Mouse (Mus musculus) C2C12 (cell line): ENCODE data around the gene Gpat2. TPM values are rescaled to one million over a fixed set of nuclear protein-coding genes. Genes with fewer than 3 reads are reported as not detected.

ENCODE experiments used
- H3K27me3 ChIP-seq: one replicate; pipeline ENCODE4 v1.6.1; 2011; ENCODE audit not compliant: control insufficient read depth, insufficient read depth, insufficient read length
- H3K36me3 ChIP-seq: one replicate; pipeline ENCODE4 v1.6.1; 2011; ENCODE audit not compliant: control insufficient read depth, insufficient read depth
- H3K4me3 ChIP-seq: one replicate; pipeline ENCODE4 v1.5.1; 2011; ENCODE audit warnings: mild to moderate bottlenecking, control low read depth; ENCODE audit not compliant: poor library complexity, insufficient read depth, severe bottlenecking
- H3K79me2 ChIP-seq: one replicate; pipeline ENCODE4 v1.6.1; 2011; ENCODE audit not compliant: control insufficient read depth, insufficient read depth
- H3K79me3 ChIP-seq: one replicate; pipeline ENCODE4 v1.6.1; 2011; ENCODE audit warnings: low read depth, control low read depth
- H3ac ChIP-seq: one replicate; pipeline ENCODE3; 2011; ENCODE audit warnings: low read depth; ENCODE audit not compliant: control insufficient read depth, insufficient read length
- CEBPB ChIP-seq: IDR thresholded peaks from one replicate; pipeline ENCODE4 v1.6.1; 2011; ENCODE audit warnings: low read depth, mild to moderate bottlenecking, control low read depth, moderate library complexity
- CTCF ChIP-seq: IDR thresholded peaks from one replicate; pipeline ENCODE4 v1.5.1; 2011; ENCODE audit not compliant: control insufficient read depth, insufficient read depth, insufficient read length
- FOSL1 ChIP-seq: IDR thresholded peaks from one replicate; pipeline ENCODE4 v1.8.0; 2011; ENCODE audit warnings: mild to moderate bottlenecking, low read length; ENCODE audit not compliant: poor library complexity, insufficient read depth, severe bottlenecking
- MAX ChIP-seq: IDR thresholded peaks from one replicate; pipeline ENCODE4 v1.6.1; 2011; ENCODE audit warnings: mild to moderate bottlenecking, control low read depth
- MYOD1 ChIP-seq: IDR thresholded peaks from one replicate; pipeline ENCODE4 v1.6.1; 2011; ENCODE audit warnings: low read depth; ENCODE audit not compliant: control insufficient read depth, insufficient read length
- MYOG ChIP-seq: IDR thresholded peaks from one replicate; pipeline ENCODE4 v1.6.1; 2011; ENCODE audit not compliant: control insufficient read depth, insufficient read length; ENCODE audit errors: extremely low read depth
- USF1 ChIP-seq: IDR thresholded peaks from one replicate; pipeline ENCODE4 v1.6.1; 2011; ENCODE audit warnings: low read depth, mild to moderate bottlenecking, control low read depth, moderate library complexity
- polyA plus RNA-seq: library from polyadenylated mRNA; unstranded; fragments of >200 nt; fragmentation: generic; extraction: Trizol; gene quantifications from one replicate; pipeline ENCODE4 v1.2.1, GENCODE M21; 2012; ENCODE audit warnings: missing spikeins

Gene Gpat2
- polyA plus RNA-seq, 1 experiment, result 0.02 TPM

DNA sequence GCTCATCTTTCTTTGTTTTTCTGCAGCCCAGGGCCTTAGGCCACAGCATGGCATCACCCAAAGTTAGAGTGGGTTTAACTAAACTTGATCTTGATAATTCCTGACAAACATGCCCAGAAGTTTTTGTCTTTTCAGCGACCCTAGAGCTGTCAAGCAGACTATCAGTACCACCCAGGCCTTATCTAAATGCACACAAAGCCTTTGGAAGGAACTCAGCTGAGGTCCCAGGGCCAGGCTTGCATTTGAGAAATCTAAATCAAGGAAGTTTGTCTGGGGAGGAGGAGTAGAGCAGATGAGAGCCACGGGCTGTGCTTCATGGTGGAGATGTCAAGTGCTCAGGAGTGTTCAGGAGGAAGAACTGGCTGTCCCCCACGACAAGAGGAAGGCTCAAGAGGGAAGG lies 21.8 kb downstream of the Gpat2 start:
- Histone ChIP-seq H3K79me2 (no peaks in the 10 kb centered on the region), H3ac (no peak overlapping the region), H3K79me3 (no peaks in the 10 kb centered on the region), H3K27me3 (peaks cover 35% of the 10 kb centered on the region), H3K36me3 (no peaks in the 10 kb centered on the region), H3K4me3 (no peak overlapping the region)
- no peak for TF ChIP-seq MAX
- TF ChIP-seq FOSL1, result no peak
- TF ChIP-seq MYOD1, result no peak
- TF ChIP-seq USF1, result no peak
- no peak for TF ChIP-seq MYOG
- TF ChIP-seq CEBPB, result no peak
- TF ChIP-seq CTCF, result no peak

DNA sequence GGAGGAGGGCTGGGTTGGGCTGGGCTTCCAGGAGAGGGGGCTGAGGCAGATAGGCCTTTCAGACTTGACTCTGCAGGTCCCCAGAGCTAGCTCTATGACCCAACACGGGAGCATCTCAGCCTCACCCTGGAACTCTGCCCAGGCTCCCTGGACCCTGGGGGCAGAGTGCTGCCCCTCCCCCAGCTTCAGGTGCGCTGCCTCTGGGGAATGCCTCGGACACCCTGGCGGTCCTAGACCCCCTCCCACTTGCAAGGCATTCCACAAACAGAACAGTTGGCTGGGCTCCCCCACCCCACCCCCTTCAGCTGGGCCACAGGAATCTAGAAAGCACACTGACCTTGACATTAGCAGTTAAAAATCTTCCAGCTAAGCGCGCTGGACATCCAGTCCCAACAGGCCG lies 24.7 kb downstream of the Gpat2 start:
- no peak overlapping the region for H3ac ChIP-seq
- no peak for TF ChIP-seq MYOG
- no peaks in the 10 kb centered on the region for H3K36me3 ChIP-seq
- no peaks in the 10 kb centered on the region for H3K79me2 ChIP-seq
- H3K4me3 ChIP-seq, result no peak overlapping the region
- peaks cover 43% of the 10 kb centered on the region for H3K27me3 ChIP-seq
- H3K79me3 ChIP-seq, result no peaks in the 10 kb centered on the region

DNA sequence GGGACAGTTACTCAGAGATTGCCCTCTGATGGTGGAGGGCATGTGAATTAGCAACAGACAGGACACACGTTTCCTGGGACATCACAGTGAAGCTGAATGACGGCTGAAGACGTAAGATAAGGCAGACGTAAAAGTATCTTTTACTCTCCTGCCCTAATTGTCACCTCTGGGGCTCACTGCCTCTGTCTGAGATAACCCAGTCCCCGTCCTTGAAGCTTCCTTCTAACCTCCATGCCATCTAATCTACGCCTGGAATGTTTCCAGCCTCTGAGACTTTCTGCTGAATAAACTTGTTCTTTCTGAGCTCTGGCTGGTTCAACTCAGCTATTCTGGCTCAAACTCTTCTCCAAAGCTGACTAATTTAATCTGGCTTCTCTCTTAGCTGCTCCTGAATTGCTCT lies 26.7 kb downstream of the Gpat2 start:
- no peaks in the 10 kb centered on the region for H3K36me3 ChIP-seq
- H3K79me3 ChIP-seq, result no peaks in the 10 kb centered on the region
- no peak overlapping the region for H3ac ChIP-seq
- no peak overlapping the region for H3K4me3 ChIP-seq
- TF ChIP-seq MAX, result no peak
- TF ChIP-seq MYOG, result no peak
- TF ChIP-seq CTCF, result no peak
- no peak for TF ChIP-seq USF1
- peaks cover 55% of the 10 kb centered on the region for H3K27me3 ChIP-seq
- H3K79me2 ChIP-seq, result no peaks in the 10 kb centered on the region

DNA sequence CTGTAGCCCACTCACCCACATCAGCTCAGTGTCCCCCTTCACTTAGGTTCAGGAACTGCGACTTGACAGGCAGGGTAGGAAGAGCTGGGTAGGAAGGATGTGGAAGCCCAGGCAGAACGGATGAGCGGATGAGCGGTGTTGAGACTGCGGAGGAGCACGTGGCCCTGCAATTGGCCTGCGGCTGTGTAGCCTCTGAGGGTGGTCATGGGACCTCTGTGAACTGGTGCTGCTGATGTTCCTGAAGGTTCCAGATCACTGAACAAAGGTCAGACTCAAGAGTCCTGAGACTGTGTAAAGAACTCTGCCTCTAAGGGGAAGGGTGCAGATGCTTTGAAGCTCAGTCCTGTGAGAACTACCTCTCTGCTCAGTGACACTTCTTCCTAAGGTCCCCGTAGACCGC lies 28.1 kb downstream of the Gpat2 start:
- no peaks in the 10 kb centered on the region for H3K36me3 ChIP-seq
- TF ChIP-seq FOSL1 (no peak), MYOD1 (no peak), USF1 (no peak), MAX (no peak), CEBPB (no peak), MYOG (no peak), CTCF (no peak)
- H3K79me2 ChIP-seq, result no peaks in the 10 kb centered on the region
- H3K27me3 ChIP-seq, result peaks cover 61% of the 10 kb centered on the region
- no peak overlapping the region for H3K4me3 ChIP-seq
- H3K79me3 ChIP-seq, result no peaks in the 10 kb centered on the region
- no peak overlapping the region for H3ac ChIP-seq

DNA sequence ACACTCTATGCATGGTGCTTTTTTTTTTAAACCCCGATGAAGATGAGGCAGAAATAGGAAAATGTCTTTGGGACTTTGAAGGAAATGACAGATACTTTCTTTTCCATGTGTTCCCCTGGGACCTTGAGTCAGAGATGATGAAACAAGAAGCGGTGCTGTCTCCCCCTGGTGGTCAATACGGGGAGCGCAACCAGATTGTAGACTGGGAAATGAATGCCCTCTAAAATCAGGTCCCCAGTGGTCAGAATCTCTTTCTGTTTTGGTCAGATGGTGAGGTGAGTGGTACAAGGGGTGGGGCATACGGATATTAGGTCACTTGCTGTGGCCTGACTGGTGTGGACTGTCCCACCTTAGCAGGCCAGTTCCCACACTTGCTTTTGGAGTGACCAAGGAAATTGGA lies 28.8 kb downstream of the Gpat2 start:
- Histone ChIP-seq H3K4me3 (no peak overlapping the region), H3K27me3 (peaks cover 60% of the 10 kb centered on the region), H3ac (no peak overlapping the region), H3K36me3 (no peaks in the 10 kb centered on the region), H3K79me3 (no peaks in the 10 kb centered on the region), H3K79me2 (no peaks in the 10 kb centered on the region)
- TF ChIP-seq MYOD1 (no peak), CEBPB (peak; percentile 80), FOSL1 (peak; percentile 43), MYOG (no peak), USF1 (no peak), MAX (no peak), CTCF (peak; percentile 26)

DNA sequence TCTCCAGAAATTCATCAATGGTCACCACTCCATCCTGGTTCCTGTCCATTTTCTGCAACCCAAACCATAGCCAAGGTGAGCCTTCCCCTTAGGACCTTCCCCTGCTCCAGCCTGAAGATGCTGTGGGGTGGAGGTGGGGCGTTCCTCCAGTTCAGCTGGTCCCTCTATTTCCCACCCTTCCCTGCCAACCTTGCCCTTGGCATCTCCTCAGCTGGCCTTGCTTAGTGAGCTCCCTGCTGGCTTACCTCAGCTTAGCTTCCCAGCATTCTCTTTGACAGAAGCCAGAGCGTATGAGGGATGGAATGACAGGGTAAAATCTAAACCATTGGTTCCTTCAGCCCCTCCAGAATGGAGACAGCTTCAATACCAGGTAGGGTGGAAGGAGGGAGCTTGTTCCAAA lies 34.3 kb downstream of the Gpat2 start:
- H3K79me2 ChIP-seq, result no peaks in the 10 kb centered on the region
- H3K27me3 ChIP-seq, result peaks cover 48% of the 10 kb centered on the region
- H3K4me3 ChIP-seq, result no peak overlapping the region
- H3ac ChIP-seq, result no peak overlapping the region
- no peaks in the 10 kb centered on the region for H3K36me3 ChIP-seq
- H3K79me3 ChIP-seq, result no peaks in the 10 kb centered on the region
- TF ChIP-seq USF1 (no peak), CTCF (no peak), MYOD1 (no peak), FOSL1 (no peak), CEBPB (no peak), MYOG (no peak), MAX (no peak)
